Mouse (Mus musculus): Measurements from ENCODE around the gene Zfp467. TPM values are rescaled to one million over a fixed set of nuclear protein-coding genes. Genes with fewer than 3 reads are reported as not detected.

Gene Zfp467
- polyA plus RNA-seq, 1 experiment from 2014 or later = 19.6 TPM

DNA sequence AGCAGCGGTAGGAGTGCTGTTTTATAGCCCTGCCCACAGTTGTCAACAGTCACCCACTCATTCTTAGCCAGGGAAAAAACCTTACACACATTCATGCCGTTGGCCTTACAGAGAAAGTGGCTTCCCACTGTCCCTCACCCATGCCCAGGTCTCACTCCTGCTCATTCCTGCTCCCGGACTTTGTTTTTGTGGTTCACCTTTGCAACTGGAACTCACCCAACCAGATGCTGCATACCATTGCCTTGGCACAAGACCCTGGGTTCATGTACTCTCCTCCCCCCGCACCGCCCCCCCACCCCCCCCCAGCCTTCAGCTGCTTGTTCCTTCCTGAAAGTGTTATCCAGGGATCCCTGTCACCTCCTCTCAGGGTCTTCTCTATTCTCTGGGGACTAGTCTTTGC, 10.5 kb downstream of the Zfp467 start:
- H3K4me3 ChIP-seq (ENCODE audit: low read depth, low read length) = no peak overlapping the region
- H3K27ac ChIP-seq (ENCODE audit: low read depth, low read length) = no peak overlapping the region
- H3K4me1 ChIP-seq (replicated peaks; ENCODE audit: control insufficient read depth, insufficient read depth, low read length) = peaks cover 16% of the 10 kb centered on the region
- H3K4me2 ChIP-seq (ENCODE audit: low read depth, low read length, severe bottlenecking) = no peak overlapping the region
- H3K27me3 ChIP-seq (ENCODE audit: control insufficient read depth, insufficient read depth, low read length) = peaks cover 28% of the 10 kb centered on the region
- no peaks in the 10 kb centered on the region; the same call in 1 of the 2 replicates for H3K36me3 ChIP-seq (ENCODE audit: control insufficient read depth, insufficient read depth, low read length)
- no peak overlapping the region for H3K9ac ChIP-seq (ENCODE audit: low read length)
- 67% methylated on average over 5 of the region's 5 CpGs for WGBS
- no peaks in the 10 kb centered on the region for H3K9me3 ChIP-seq (ENCODE audit: control insufficient read depth, low read length)
- DNase-seq (ENCODE audit: low spot score) (no peak), ATAC-seq (replicated peaks; ENCODE audit: low FRiP score) (no peak)

- Histone ChIP-seq H3K27ac (ENCODE audit: low read depth, low read length) (no peak overlapping the region), H3K4me1 (replicated peaks; ENCODE audit: control insufficient read depth, insufficient read depth, low read length) (peaks cover 15% of the 10 kb centered on the region), H3K9me3 (ENCODE audit: control insufficient read depth, low read length) (no peaks in the 10 kb centered on the region), H3K36me3 (ENCODE audit: control insufficient read depth, insufficient read depth, low read length) (no peaks in the 10 kb centered on the region; the same call in 1 of the 2 replicates), H3K27me3 (ENCODE audit: control insufficient read depth, insufficient read depth, low read length) (peaks cover 27% of the 10 kb centered on the region), H3K4me2 (ENCODE audit: low read depth, low read length, severe bottlenecking) (no peak overlapping the region), H3K4me3 (ENCODE audit: low read depth, low read length) (no peak overlapping the region), H3K9ac (ENCODE audit: low read length) (no peak overlapping the region)
- ATAC-seq (replicated peaks; ENCODE audit: low FRiP score) (no peak), DNase-seq (ENCODE audit: low spot score) (no peak)
- WGBS = 73% methylated on average over 6 of the region's 6 CpGs
These were observed 11.0 kb downstream of the Zfp467 start for GRCm38 (mm10) chr6:48434651-48435050.

GRCm38 (mm10) chr6:48432893-48433816, 12.5 kb downstream of the Zfp467 start:
- WGBS = 75% methylated on average over 12 of the region's 12 CpGs
- Histone ChIP-seq H3K9ac (ENCODE audit: low read length) (no peak overlapping the region), H3K9me3 (ENCODE audit: control insufficient read depth, low read length) (no peaks in the 10 kb centered on the region), H3K4me1 (replicated peaks; ENCODE audit: control insufficient read depth, insufficient read depth, low read length) (no peaks in the 10 kb centered on the region; the same call in 1 of the 2 replicates), H3K36me3 (ENCODE audit: control insufficient read depth, insufficient read depth, low read length) (no peaks in the 10 kb centered on the region; the same call in 1 of the 2 replicates), H3K27ac (ENCODE audit: low read depth, low read length) (no peak overlapping the region), H3K4me3 (ENCODE audit: low read depth, low read length) (no peak overlapping the region), H3K27me3 (ENCODE audit: control insufficient read depth, insufficient read depth, low read length) (peaks cover 12% of the 10 kb centered on the region), H3K4me2 (ENCODE audit: low read depth, low read length, severe bottlenecking) (no peak overlapping the region)
- ATAC-seq (replicated peaks; ENCODE audit: low FRiP score) (no peak), DNase-seq (ENCODE audit: low spot score) (no peak)

DNA sequence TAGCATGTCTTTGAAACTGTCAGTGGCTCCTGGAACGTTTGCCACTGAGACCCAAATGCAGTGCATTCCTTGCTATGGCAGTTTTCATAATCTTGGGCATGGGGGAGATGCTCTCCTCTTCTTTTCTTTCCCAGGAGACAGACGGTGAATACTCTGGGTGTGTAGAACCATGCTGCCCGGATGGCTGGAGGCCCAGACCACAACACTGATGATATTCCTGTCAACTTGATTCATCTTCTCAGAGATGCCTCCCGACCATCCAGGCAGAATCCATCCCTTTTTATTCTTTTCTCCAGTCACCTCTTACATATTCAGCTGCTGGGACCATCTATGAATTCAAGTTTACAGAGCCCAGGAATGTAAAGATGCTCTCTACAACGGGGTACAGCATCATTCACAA, 14.9 kb downstream of the Zfp467 start:
- no peak overlapping the region for H3K27ac ChIP-seq (ENCODE audit: low read depth, low read length)
- H3K4me3 ChIP-seq (ENCODE audit: low read depth, low read length) = no peak overlapping the region
- ATAC-seq (replicated peaks; ENCODE audit: low FRiP score) (no peak), DNase-seq (ENCODE audit: low spot score) (no peak)
- H3K9ac ChIP-seq (ENCODE audit: low read length) = no peak overlapping the region
- no peaks in the 10 kb centered on the region for H3K9me3 ChIP-seq (ENCODE audit: control insufficient read depth, low read length)
- WGBS = 72% methylated on average over 5 of the region's 5 CpGs
- no peaks in the 10 kb centered on the region for H3K4me1 ChIP-seq (replicated peaks; ENCODE audit: control insufficient read depth, insufficient read depth, low read length)
- H3K4me2 ChIP-seq (ENCODE audit: low read depth, low read length, severe bottlenecking) = no peak overlapping the region
- no peaks in the 10 kb centered on the region for H3K36me3 ChIP-seq (ENCODE audit: control insufficient read depth, insufficient read depth, low read length)
- H3K27me3 ChIP-seq (ENCODE audit: control insufficient read depth, insufficient read depth, low read length) = no peaks in the 10 kb centered on the region

GRCm38 (mm10) chr6:48428769-48429557, 16.7 kb downstream of the Zfp467 start:
- no peaks in the 10 kb centered on the region for H3K4me1 ChIP-seq (replicated peaks; ENCODE audit: control insufficient read depth, insufficient read depth, low read length)
- ATAC-seq (replicated peaks; ENCODE audit: low FRiP score) (no peak), DNase-seq (ENCODE audit: low spot score) (no peak)
- H3K9me3 ChIP-seq (ENCODE audit: control insufficient read depth, low read length) = no peaks in the 10 kb centered on the region
- no peaks in the 10 kb centered on the region for H3K36me3 ChIP-seq (ENCODE audit: control insufficient read depth, insufficient read depth, low read length)
- no peak overlapping the region for H3K4me2 ChIP-seq (ENCODE audit: low read depth, low read length, severe bottlenecking)
- no peak overlapping the region for H3K9ac ChIP-seq (ENCODE audit: low read length)
- no peak overlapping the region for H3K27ac ChIP-seq (ENCODE audit: low read depth, low read length)
- 72% methylated on average over 4 of the region's 4 CpGs for WGBS
- no peak overlapping the region for H3K4me3 ChIP-seq (ENCODE audit: low read depth, low read length)
- H3K27me3 ChIP-seq (ENCODE audit: control insufficient read depth, insufficient read depth, low read length) = no peaks in the 10 kb centered on the region

DNA sequence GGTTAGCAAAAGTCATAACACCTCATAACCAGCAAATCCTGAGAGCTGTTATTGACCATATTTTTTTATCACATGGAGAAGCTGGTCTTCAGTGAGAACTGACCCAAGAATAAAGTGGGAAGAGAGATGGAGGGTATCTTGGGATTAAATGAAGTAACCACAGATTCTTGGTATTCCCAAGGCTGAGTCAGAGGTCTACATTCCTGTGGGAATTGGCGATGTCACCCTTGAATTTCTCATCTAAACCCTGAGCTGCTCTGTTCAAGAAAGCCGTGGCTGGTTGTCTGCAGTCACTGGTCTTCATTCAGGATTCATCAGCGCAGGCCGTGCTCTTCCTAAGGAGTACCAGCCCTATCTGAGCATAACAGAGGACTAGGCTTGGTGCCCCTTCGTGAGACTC, 18.7 kb downstream of the Zfp467 start:
- Histone ChIP-seq H3K4me1 (replicated peaks; ENCODE audit: control insufficient read depth, insufficient read depth, low read length) (no peaks in the 10 kb centered on the region), H3K9ac (ENCODE audit: low read length) (no peak overlapping the region), H3K27me3 (ENCODE audit: control insufficient read depth, insufficient read depth, low read length) (no peaks in the 10 kb centered on the region), H3K4me3 (ENCODE audit: low read depth, low read length) (no peak overlapping the region), H3K9me3 (ENCODE audit: control insufficient read depth, low read length) (no peaks in the 10 kb centered on the region), H3K36me3 (ENCODE audit: control insufficient read depth, insufficient read depth, low read length) (no peaks in the 10 kb centered on the region), H3K27ac (ENCODE audit: low read depth, low read length) (no peak overlapping the region), H3K4me2 (ENCODE audit: low read depth, low read length, severe bottlenecking) (no peak overlapping the region)
- 76% methylated on average over 5 of the region's 5 CpGs for WGBS
- ATAC-seq (replicated peaks; ENCODE audit: low FRiP score) = no peak
- no peak for DNase-seq (ENCODE audit: low spot score)

- no peak overlapping the region for H3K9ac ChIP-seq (ENCODE audit: low read length)
- H3K4me3 ChIP-seq (ENCODE audit: low read depth, low read length) = no peak overlapping the region
- H3K36me3 ChIP-seq (ENCODE audit: control insufficient read depth, insufficient read depth, low read length) = no peaks in the 10 kb centered on the region
- WGBS = 69% methylated on average over 5 of the region's 5 CpGs
- DNase-seq (ENCODE audit: low spot score) = no peak
- H3K9me3 ChIP-seq (ENCODE audit: control insufficient read depth, low read length) = no peaks in the 10 kb centered on the region
- H3K4me1 ChIP-seq (replicated peaks; ENCODE audit: control insufficient read depth, insufficient read depth, low read length) = no peaks in the 10 kb centered on the region
- no peak overlapping the region for H3K27ac ChIP-seq (ENCODE audit: low read depth, low read length)
- H3K27me3 ChIP-seq (ENCODE audit: control insufficient read depth, insufficient read depth, low read length) = no peaks in the 10 kb centered on the region
- ATAC-seq (replicated peaks; ENCODE audit: low FRiP score) = no peak
- H3K4me2 ChIP-seq (ENCODE audit: low read depth, low read length, severe bottlenecking) = no peak overlapping the region
These were observed 21.6 kb downstream of the Zfp467 start for GRCm38 (mm10) chr6:48424074-48424473.

GRCm38 (mm10) chr6:48423336-48423735, 22.3 kb downstream of the Zfp467 start:
- WGBS = 74% methylated on average over 3 of the region's 3 CpGs
- Histone ChIP-seq H3K4me2 (ENCODE audit: low read depth, low read length, severe bottlenecking) (no peak overlapping the region), H3K9ac (ENCODE audit: low read length) (no peak overlapping the region), H3K27me3 (ENCODE audit: control insufficient read depth, insufficient read depth, low read length) (no peaks in the 10 kb centered on the region), H3K4me3 (ENCODE audit: low read depth, low read length) (no peak overlapping the region), H3K4me1 (replicated peaks; ENCODE audit: control insufficient read depth, insufficient read depth, low read length) (no peaks in the 10 kb centered on the region), H3K36me3 (ENCODE audit: control insufficient read depth, insufficient read depth, low read length) (no peaks in the 10 kb centered on the region), H3K27ac (ENCODE audit: low read depth, low read length) (no peak overlapping the region), H3K9me3 (ENCODE audit: control insufficient read depth, low read length) (no peaks in the 10 kb centered on the region)
- ATAC-seq (replicated peaks; ENCODE audit: low FRiP score) = no peak
- no peak for DNase-seq (ENCODE audit: low spot score)
